Mouse (Mus musculus) limb, embryonic 14.5 days (tissue): ENCODE measurements around the gene Actrt2. TPM values are rescaled to one million over a fixed set of nuclear protein-coding genes. Genes with fewer than 3 reads are reported as not detected.
A peak's percentile ranks its signal among the peaks of the same experiment; 100 is the strongest.

Source experiments
- ATAC-seq: fragments of 200-750 bp; cut with Nextera tagmentation; 2 replicates; pipeline ENCODE4 v1.8.0; 2017; ENCODE audit warnings: low read depth, moderate number of reproducible peaks, moderate TSS enrichment; ENCODE audit not compliant: low FRiP score
- DNase-seq: peaks from one replicate; pipeline ENCODE4 v3.0.0-alpha.2; 2015; ENCODE audit warnings: low spot score
- H3K27ac ChIP-seq: fragments of 300-500 bp; sonication (generic); replicated peaks from 2 replicates; pipeline ENCODE4 v1.5.1; 2014; ENCODE audit warnings: low read depth, mild to moderate bottlenecking, low read length, moderate library complexity, mixed read lengths
- H3K27me3 ChIP-seq: fragments of 300-500 bp; sonication (generic); 2 replicates; pipeline ENCODE4 v1.6.1; 2014; ENCODE audit warnings: low read length, mixed read lengths; ENCODE audit not compliant: control insufficient read depth, insufficient read depth
- H3K36me3 ChIP-seq: fragments of 300-500 bp; sonication (generic); 2 replicates; pipeline ENCODE4 v1.6.1; 2014; ENCODE audit warnings: mild to moderate bottlenecking, low read length, moderate library complexity, mixed read lengths; ENCODE audit not compliant: control insufficient read depth, insufficient read depth
- H3K4me1 ChIP-seq: fragments of 300-500 bp; sonication (generic); 2 replicates; pipeline ENCODE4 v1.6.1; 2014; ENCODE audit warnings: antibody characterized with exemption, low read length, mixed read lengths; ENCODE audit not compliant: control insufficient read depth, insufficient read depth
- H3K4me2 ChIP-seq: fragments of 300-500 bp; sonication (generic); replicated peaks from 2 replicates; pipeline ENCODE4 v1.6.1; 2014; ENCODE audit warnings: low read depth, mild to moderate bottlenecking, low read length, moderate library complexity; ENCODE audit not compliant: severe bottlenecking
- H3K4me3 ChIP-seq: fragments of 300-500 bp; sonication (generic); replicated peaks from 2 replicates; pipeline ENCODE4 v1.5.1; 2014; ENCODE audit warnings: low read length
- H3K9ac ChIP-seq: fragments of 300-500 bp; sonication (generic); 2 replicates; pipeline ENCODE4 v1.6.1; 2014; ENCODE audit warnings: mild to moderate bottlenecking, low read depth, low read length, moderate library complexity; ENCODE audit not compliant: severe bottlenecking
- H3K9me3 ChIP-seq: fragments of 300-500 bp; sonication (generic); 2 replicates; pipeline ENCODE4 v1.6.1; 2016; ENCODE audit warnings: low read length; ENCODE audit not compliant: control insufficient read depth
- POLR2A ChIP-seq: fragments of 200-500 bp; IDR thresholded peaks from 2 replicates; pipeline ENCODE4 v1.8.0; 2012; ENCODE audit warnings: inconsistent platforms, mild to moderate bottlenecking, moderate library complexity, borderline replicate concordance; ENCODE audit not compliant: insufficient read depth, insufficient read length; ENCODE audit errors: extremely low read depth
- WGBS: fragments of 180-500 bp; shearing (Covaris S2); extraction: QIAGEN DNeasy Blood & Tissue Kit; methylation state at CpG from one replicate; pipeline ENCODE4 v1.1.7; 2014; 5-methylcytosine and 5-hydroxymethylcytosine counted together
- polyA plus RNA-seq, 2 experiments: library from polyadenylated mRNA; depleted of rRNA in 1 of 2; stranded (reverse) in 1 of 2; unstranded in 1 of 2; fragments of >200 nt; fragmentation: Nextera tagmentation in 1 of 2; extraction: Ambion mirVana in 1 of 2; gene quantifications; 2 replicates each; pipeline versions ENCODE4 v1.2.1 to v1.2.3; 2012 to 2014

The Actrt2 gene
- polyA plus RNA-seq, 2 experiments: not detected

- Histone ChIP-seq H3K27ac (no peak overlapping the region), H3K4me2 (no peak overlapping the region), H3K4me3 (no peak overlapping the region), H3K9me3 (no peaks in the 10 kb centered on the region), H3K27me3 (no peaks in the 10 kb centered on the region), H3K9ac (no peak overlapping the region), H3K36me3 (no peaks in the 10 kb centered on the region), H3K4me1 (peaks cover 9% of the 10 kb centered on the region)
- no peak for TF ChIP-seq POLR2A
- WGBS: 44% methylated on average over 6 of the region's 6 CpGs
- DNase-seq (no peak), ATAC-seq (no peak)
Observed at GRCm38 (mm10) chr4:154661256-154661655, 6.4 kb downstream of the Actrt2 start.

GRCm38 (mm10) chr4:154660025-154660424 is 7.6 kb downstream of the Actrt2 start:
- H3K36me3 ChIP-seq: no peaks in the 10 kb centered on the region
- peaks cover 9% of the 10 kb centered on the region for H3K4me1 ChIP-seq
- no peak for DNase-seq
- H3K27ac ChIP-seq: no peak overlapping the region
- no peak for TF ChIP-seq POLR2A
- no peak overlapping the region for H3K9ac ChIP-seq
- no peaks in the 10 kb centered on the region for H3K27me3 ChIP-seq
- H3K4me2 ChIP-seq: no peak overlapping the region
- no peak overlapping the region for H3K4me3 ChIP-seq
- H3K9me3 ChIP-seq: no peaks in the 10 kb centered on the region
- no peak for ATAC-seq

GRCm38 (mm10) chr4:154655134-154655910 is 12.3 kb downstream of the Actrt2 start:
- H3K4me1 ChIP-seq: peaks cover 11% of the 10 kb centered on the region
- no peaks in the 10 kb centered on the region for H3K36me3 ChIP-seq
- TF ChIP-seq POLR2A: no peak
- no peak for ATAC-seq
- H3K9me3 ChIP-seq: no peaks in the 10 kb centered on the region
- no peak overlapping the region for H3K4me2 ChIP-seq
- DNase-seq: no peak
- 72% methylated on average over 15 of the region's 15 CpGs for WGBS
- no peak overlapping the region for H3K4me3 ChIP-seq
- H3K9ac ChIP-seq: no peak overlapping the region
- no peaks in the 10 kb centered on the region for H3K27me3 ChIP-seq
- H3K27ac ChIP-seq: no peak overlapping the region

GRCm38 (mm10) chr4:154652494-154652893 is 15.2 kb downstream of the Actrt2 start:
- peak; percentile 70 for ATAC-seq
- TF ChIP-seq POLR2A: no peak
- Histone ChIP-seq H3K36me3 (no peaks in the 10 kb centered on the region), H3K27me3 (no peaks in the 10 kb centered on the region), H3K4me1 (peaks cover 22% of the 10 kb centered on the region), H3K4me3 (no peak overlapping the region), H3K9ac (no peak overlapping the region), H3K9me3 (no peaks in the 10 kb centered on the region; the same call in 1 of the 2 replicates), H3K4me2 (no peak overlapping the region), H3K27ac (no peak overlapping the region)
- WGBS: 16% methylated on average over 5 of the region's 5 CpGs
- no peak for DNase-seq

- H3K36me3 ChIP-seq: no peaks in the 10 kb centered on the region
- no peak overlapping the region; the same call in 1 of the 2 replicates for H3K27ac ChIP-seq
- 0 out of 2 replicates have a peak overlapping the region, but pooled peaks have one; percentile 5 for H3K4me2 ChIP-seq
- peaks cover 22% of the 10 kb centered on the region for H3K4me1 ChIP-seq
- no peak for TF ChIP-seq POLR2A
- no peak overlapping the region for H3K9ac ChIP-seq
- DNase-seq (peak; percentile 44), ATAC-seq (peak; percentile 56; the same call in 1 of the 2 replicates)
- H3K27me3 ChIP-seq: no peaks in the 10 kb centered on the region
- no peak overlapping the region for H3K4me3 ChIP-seq
- 39% methylated on average over 19 of the region's 19 CpGs for WGBS
- peaks cover 8% of the 10 kb centered on the region for H3K9me3 ChIP-seq
Observed at GRCm38 (mm10) chr4:154649083-154649747, 18.5 kb downstream of the Actrt2 start.
